Mouse (Mus musculus) gastrocnemius, postnatal 36 days (tissue): Measurements from ENCODE around the gene Cops9. TPM values are rescaled to one million over a fixed set of nuclear protein-coding genes. Genes with fewer than 3 reads are reported as not detected.

Source experiments
- DNase-seq, 2 experiments: peaks; one replicate each; pipeline ENCODE4 v3.0.0; 2022
- intact Hi-C: fragments of 180-260 bp; cut with DNase I; formaldehyde crosslinking; loops from one replicate; pipeline ENCODE4 v1.15.1; 2025
- total RNA-seq, 2 experiments: library from RNA; stranded (reverse); gene quantifications; 2 replicates each; pipeline ENCODE4 v1.2.3; 2021

The Cops9 gene
- total RNA-seq, 2 experiments from 2014 or later: 170 to 184 TPM

DNA sequence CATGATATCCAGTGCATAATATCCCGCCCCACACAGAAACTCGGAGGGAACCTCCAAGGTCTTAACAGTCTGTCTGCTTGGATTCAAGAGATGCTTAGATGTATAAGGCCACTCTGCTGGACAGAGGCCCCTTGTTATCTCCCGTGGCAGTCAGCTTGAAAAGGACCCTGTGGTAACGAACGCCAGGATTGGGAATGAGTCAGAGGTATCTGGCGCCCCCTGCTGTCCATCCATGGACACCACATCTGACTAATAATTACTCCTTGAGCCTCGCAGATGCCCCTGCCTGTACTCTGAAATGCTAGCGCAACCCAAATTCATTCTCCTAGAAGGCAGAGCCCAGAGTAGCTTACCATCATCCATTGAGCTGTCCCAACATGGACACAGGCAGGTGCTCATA is 6.0 kb upstream of the Cops9 start:
- intact Hi-C loops: loop anchor here (1.0 to 5.0 kb wide), 3 partner anchors 35 to 250 kb away; no protein-coding TSS in a partner anchor
- peak; percentile 47 to 67 for DNase-seq

GRCm38 (mm10) chr1:92647026-92647425 is 5.2 kb upstream of the Cops9 start:
- no peak for DNase-seq
- intact Hi-C loops: loop anchor here (5.0 kb wide), 1 partner anchor 250 kb away; no protein-coding TSS in a partner anchor

DNA sequence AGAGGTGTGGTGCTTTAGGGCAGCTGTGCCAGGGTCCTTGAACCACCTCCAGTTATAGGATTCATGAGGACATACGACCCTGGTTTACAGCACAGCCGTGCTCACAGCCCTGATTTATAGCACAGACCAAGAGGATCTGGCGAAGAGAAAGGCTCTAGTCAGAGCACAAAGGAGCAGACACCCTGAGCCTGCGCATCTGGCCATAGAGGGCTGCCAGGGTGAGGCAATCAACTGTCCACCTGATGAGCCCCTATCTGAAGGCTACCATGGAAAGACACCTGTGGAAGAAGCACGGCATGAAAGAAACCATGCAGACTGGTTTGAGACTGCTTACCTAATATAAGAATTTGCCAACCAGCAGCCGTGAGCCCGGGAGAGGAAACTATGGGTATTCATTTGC is 4.8 kb upstream of the Cops9 start:
- no peak for DNase-seq
- intact Hi-C loops: loop anchor here (5.0 kb wide), 1 partner anchor 251 kb away; no protein-coding TSS in a partner anchor

DNA sequence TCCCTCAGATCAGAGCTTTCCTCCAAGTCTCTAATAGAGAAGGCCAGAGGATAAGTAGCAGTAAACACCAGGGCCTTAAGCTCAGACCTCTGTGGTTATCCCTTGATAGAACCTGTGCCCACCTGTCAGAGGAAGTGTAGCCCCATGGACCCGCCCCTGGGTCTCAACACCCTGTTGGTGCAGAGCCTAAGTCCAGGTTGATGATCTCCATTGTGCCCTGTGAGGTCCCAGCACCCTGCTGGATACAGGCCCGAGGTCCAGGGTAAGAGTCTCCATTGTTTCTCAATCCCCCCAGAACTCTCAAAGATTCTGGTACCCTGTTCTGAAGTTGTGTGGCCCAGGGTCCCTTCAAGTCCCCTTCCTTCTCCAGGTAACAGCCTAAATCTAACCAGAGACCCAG is 4.3 kb upstream of the Cops9 start:
- no peak for DNase-seq
- intact Hi-C loops: loop anchor here (5.0 kb wide), 1 partner anchor 251 kb away; no protein-coding TSS in a partner anchor

- intact Hi-C loops: loop anchor here (5.0 kb wide), 1 partner anchor 252 kb away; no protein-coding TSS in a partner anchor
- no peak for DNase-seq
Observed at GRCm38 (mm10) chr1:92644916-92645315, 3.1 kb upstream of the Cops9 start.

DNA sequence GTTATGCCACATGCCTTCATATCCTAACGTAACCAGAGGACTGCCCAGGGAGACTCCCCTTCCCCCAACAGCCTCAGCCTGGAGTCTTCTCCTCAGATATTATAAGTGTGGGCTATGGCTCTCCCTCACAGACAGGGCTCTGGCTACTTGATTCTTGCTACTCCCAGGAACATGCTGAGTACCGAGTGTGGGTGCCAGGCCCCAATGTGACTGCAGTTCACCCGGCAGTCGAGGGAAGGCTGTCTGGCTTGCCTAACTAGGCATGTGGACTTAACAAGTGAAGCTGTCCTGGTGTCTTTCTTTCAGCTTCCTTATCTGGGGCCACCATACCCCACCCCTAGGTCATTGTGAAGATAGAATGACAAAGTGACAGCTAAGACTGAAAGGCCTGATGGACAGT is 1.9 kb upstream of the Cops9 start:
- intact Hi-C loops: no loop called here
- no peak for DNase-seq

DNA sequence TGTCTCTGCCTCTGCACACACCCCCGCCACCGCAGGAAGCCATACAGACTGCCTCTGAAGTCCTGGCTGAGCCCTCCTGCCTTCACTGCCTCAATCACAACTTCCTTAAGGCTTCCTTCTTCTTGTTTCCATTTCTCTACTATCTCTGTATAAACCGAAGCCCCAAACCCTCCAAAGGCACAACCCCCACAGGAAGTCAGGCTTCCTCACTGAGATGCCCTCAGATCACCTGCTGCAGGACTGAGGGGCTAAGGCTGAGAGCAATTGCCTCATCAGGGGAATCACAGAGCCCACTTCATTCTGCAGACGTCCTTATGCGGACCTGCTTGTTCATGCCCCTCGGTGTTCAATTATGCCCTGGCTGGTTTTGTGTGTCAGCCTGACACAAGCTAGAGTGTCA is 1.4 kb downstream of the Cops9 start:
- DNase-seq: no peak
- intact Hi-C loops: no loop called here

GRCm38 (mm10) chr1:92638736-92639135 is 3.0 kb downstream of the Cops9 start:
- no peak for DNase-seq
- intact Hi-C loops: no loop called here

GRCm38 (mm10) chr1:92638181-92638580 is 3.6 kb downstream of the Cops9 start:
- no peak for DNase-seq
- intact Hi-C loops: no loop called here

DNA sequence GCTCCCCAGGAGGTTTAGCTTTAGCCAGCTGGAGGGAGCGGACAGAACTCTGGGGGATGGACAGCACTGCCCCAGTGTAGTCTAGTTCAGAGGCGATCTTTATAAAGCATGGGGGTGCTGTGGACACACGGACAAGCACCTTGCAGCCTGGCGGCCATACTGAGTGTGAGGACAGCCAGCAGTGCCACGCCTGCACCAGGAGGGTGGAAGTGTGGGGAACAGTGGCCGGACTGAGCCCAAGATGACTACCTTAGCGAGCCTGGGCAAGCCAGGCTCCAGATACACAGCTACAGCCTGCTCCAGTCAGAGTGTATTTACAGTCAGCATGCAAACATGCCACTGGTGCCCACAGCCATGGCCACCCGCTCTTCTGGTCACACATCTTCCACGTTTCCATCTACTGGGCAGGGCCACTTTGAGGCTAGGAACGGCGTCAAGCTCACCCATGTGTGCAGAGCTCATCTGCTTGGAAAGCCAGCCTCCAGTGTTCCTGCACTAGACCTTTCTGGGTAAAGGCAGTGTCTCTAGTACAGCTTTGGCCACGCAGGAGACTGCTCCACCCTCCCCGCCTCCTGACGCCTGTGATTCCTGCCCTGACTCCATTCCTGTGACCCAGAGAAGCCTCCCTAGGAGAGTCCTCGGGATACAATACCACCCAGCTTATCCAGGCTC is 4.1 kb downstream of the Cops9 start:
- no peak for DNase-seq
- intact Hi-C loops: no loop called here

- intact Hi-C loops: no loop called here
- no peak for DNase-seq
Observed at GRCm38 (mm10) chr1:92636676-92637075, 5.1 kb downstream of the Cops9 start.

DNA sequence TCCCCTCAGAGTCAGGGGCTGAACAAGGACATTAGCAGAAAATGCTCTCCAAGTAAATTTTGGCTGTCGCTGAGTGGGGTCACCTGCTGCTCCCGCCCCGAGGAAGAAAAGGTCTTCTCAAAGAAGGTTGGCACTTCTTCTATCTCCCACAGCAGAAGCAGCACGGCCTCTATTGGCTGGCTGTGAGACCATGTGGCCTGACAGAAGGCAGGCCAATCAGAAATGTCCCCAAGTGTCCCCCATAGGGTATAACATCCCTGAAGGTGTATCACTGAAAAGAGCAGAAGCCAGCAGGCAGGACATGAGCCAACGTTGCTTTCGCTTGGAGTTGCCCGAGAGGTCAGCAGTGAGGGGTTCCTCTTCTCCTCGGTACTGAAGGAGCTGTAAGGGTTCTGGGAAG is 5.8 kb downstream of the Cops9 start:
- intact Hi-C loops: no loop called here
- DNase-seq: no peak

DNA sequence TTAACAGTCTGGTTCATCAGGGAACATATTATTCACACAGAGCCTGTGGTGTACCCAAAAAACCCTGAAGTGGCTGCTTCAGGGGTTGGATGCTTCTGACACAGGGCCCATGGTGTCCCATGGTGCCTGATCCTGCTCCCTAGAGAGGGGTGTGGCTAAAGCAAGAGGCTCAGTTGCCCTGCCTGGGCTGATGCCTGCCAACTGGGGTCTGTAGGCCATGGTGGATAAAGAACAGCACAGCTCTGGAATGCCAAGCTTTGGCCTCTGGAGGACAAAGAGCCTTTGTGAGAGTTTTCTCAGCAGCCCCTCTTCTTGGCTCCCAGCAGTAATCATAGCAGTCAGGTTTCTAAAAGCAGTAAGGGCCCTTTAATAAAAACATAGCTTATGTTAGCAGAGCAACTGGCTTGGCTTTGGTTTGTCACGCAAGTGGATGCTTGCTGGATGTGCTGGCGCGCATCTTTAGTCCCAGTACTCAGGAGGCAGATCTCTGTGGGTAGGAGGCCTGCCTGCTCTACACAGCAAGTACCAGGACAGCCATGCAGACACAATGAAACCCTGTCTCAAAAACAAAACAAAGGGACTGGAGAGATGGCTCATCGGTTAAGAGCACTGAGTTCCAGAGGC is 6.7 kb downstream of the Cops9 start:
- no peak for DNase-seq

DNA sequence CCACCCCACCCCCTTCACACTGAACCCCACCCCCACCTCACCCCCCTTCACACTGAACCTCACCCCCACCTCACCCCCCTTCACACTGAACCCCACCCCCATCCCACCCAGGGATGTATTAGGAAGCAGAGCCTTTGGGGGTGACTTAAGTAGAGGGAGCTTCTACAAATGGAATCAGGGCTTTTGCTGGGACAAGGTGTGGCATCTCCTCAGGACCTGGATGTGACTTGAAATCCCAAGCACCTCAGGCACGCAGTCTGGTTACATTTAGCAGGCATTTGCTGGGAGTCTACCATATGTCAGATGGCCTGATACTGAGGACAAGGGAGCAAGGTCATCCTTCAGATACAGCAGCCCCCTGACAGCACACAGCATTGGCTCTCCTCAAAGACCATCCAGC is 7.2 kb downstream of the Cops9 start:
- intact Hi-C loops: no loop called here
- DNase-seq: no peak

More for the DNA sequence above, 6.7 kb downstream of the Cops9 start:
- intact Hi-C loops: no loop called here

DNA sequence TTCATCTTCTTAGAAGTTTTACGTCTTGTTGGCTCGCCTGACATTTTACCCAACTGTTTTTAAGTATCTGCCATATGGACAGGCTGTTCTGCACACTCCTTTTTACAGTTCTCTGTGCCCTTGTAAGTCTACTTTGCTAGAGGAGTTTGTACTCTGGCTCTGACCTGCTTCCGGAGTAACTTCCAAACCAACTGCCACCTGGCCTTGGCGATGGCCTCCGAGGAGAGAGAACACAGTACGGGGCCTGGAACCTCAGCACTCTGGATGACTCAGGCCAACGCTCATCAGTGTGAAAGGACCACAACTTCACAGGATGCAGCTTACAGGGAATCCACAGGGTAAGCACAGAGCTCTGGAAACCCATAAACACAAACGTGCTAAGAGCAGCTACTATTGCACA is 8.1 kb downstream of the Cops9 start:
- intact Hi-C loops: no loop called here
- DNase-seq: no peak

DNA sequence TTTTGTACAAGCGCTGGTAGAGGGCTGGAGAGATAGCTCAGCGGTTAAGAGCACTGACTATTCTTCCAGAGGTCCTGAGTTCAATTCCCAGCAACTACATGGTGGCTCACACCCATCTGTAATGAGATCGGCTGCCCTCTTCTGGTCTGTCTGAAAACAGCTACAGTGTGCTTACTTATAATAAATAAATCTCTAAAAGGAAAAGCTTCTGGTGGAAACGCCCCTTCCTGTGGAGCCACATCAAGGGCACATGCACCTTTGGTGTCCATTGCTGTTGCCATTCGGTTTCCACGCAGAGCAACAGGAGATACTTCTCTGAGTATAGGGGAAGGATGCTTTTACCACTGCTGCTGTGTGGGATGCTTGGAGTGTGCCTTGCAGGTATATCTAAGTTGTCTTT is 8.8 kb downstream of the Cops9 start:
- intact Hi-C loops: no loop called here
- no peak for DNase-seq

DNA sequence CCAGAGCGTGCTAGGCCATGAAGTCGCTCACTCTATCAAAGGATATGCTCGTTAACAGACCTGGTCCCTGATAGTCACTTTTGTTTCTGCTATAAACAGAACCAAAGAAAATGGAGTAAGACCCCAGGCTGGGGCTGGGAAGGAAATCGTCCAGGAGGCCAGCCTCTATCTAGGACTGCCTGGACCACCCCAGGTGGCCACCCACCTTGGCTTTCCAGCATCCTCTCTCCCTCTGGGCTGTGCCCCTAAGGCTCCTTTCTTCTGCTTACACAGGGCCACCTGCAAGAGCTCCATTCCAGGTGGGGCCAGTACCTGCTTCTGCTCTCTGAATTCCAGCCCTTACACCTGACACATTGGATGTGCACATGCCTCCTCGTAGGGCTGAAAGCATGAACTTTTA is 9.6 kb downstream of the Cops9 start:
- no peak for DNase-seq
- intact Hi-C loops: no loop called here

- intact Hi-C loops: no loop called here
Observed at GRCm38 (mm10) chr1:92628227-92628626, 13.6 kb downstream of the Cops9 start.

DNA sequence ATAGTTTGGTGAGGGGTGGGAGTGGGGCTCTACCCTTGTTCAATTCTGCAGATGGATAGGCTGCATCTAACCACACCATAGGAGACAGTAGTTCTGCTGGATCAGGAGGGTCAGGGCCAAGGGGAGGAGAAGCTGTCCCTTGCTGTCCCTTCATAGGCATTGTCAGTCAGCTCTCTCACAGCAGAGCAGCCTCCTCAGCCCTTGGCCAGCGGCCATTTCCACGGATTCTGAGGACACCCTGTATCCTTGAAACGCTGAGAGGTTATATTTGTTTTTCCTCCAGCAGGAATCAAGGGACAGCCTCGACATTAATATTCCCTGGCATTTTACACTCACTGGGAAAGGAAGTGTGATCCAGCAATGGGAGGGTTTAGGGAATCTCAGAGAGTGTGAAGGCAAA is 23.4 kb downstream of the Cops9 start:
- DNase-seq: no peak

More at GRCm38 (mm10) chr1:92628227-92628626, 13.6 kb downstream of the Cops9 start:
- DNase-seq: no peak

DNA sequence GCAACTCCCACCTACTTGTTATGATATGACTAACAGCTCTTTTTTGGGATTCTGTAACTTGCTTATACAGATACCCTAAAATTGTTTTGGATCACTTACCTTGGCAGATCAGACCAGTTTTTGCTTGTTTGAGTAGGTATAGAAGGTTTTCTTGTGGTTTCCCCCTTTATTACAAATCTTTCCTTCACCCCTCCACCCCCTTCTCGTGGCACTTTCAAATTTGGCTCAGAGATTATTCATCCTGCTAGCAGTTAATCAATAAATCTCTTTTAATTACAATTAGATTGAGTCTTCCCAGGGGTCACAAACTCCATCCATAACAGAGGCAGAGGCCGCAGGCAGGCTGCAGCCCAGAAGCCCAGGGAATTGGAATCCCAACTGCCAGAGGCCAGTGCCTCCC is 24.3 kb downstream of the Cops9 start, which contains the start of gene Olfr12:
Gene Olfr12 (plus strand): TSS at position 301 of the 400 bp plus-strand sequence.
- intact Hi-C loops: loop anchor here (10.0 kb wide), 1 partner anchor 703 kb away; no protein-coding TSS in a partner anchor
- no peak for DNase-seq

More for the DNA sequence above, 23.4 kb downstream of the Cops9 start:
- intact Hi-C loops: loop anchor here (10.0 kb wide), 1 partner anchor 704 kb away; no protein-coding TSS in a partner anchor

- intact Hi-C loops: loop anchor here (10.0 kb wide), 1 partner anchor 701 kb away; no protein-coding TSS in a partner anchor
- DNase-seq: no peak
Observed at GRCm38 (mm10) chr1:92616046-92616445, 25.7 kb downstream of the Cops9 start.

DNA sequence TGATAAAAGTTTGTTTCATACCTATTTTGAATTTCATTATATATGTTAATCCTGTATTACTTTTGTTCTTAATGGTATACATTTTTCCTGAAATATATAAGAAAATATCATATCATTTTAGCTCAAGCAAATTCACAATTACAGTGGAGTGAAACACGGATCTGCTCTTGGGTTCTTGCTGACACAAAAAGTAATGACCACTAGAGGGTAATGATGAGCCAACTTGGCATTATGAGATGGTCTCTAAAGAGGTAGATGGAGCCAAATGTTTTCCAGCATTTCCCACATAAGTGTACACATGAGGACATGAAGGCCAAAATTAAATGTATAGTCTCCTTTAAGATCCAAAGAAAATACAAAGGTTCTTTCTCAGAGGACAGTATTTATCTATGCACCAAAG is 27.3 kb downstream of the Cops9 start:
- DNase-seq: no peak
- intact Hi-C loops: loop anchor here (10.0 kb wide), 1 partner anchor 700 kb away; no protein-coding TSS in a partner anchor
